Mouse (Mus musculus) ZHBTc4 (cell line): ENCODE data around the gene Defa35.
"Not testable (repeated sequence)": the region's sequence is repeated elsewhere in the genome, so short reads cannot be mapped to it uniquely, and the experiment has no call there.

Source experiments
- DNase-seq: peaks from one replicate; pipeline ENCODE4 v3.0.0-alpha.2; 2011; ENCODE audit warnings: low read depth, low spot score

Defa35 gene

DNA sequence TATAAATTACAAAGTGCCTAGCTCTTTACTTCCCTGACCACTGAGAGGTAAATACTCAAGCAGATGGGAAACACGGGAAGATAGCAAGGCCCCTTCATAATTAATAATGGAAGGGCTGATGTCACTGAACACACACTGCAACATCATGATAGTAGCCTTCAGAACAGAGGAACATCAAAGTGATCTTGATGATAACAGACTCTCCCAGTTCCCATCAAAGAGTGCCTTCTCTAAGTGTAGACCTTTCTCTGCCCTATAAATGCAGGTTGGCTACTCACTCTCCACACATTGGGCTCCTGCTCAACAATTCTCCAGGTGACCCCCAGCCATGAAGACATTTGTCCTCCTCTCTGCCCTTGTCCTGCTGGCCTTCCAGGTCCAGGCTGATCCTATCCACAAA is at the start of gene Defa35:
Defa35 (plus strand) TSS at position 301 of the 400 bp plus-strand sequence.
- not testable (repeated sequence) for DNase-seq

DNA sequence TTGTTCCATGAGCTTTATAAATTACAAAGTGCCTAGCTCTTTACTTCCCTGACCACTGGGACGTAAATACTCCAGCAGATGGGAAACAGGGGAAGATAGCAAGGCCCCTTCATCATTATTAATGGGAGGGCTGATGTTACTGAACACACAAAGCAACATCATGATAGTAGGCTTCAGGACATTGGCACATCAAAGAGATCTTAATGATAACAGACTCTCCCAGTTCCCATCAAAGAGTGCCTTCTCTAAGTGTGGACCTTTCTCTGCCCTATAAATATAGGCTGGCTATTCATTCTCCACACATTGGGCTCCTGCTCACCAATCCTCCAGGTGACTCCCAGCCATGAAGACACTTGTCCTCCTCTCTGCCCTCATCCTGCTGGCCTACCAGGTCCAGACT is 39.6 kb upstream of the Defa35 start, which contains the start of gene Defa21:
Defa21 (plus strand) TSS at position 301 of the 400 bp plus-strand sequence.
- not testable (repeated sequence) for DNase-seq

DNA sequence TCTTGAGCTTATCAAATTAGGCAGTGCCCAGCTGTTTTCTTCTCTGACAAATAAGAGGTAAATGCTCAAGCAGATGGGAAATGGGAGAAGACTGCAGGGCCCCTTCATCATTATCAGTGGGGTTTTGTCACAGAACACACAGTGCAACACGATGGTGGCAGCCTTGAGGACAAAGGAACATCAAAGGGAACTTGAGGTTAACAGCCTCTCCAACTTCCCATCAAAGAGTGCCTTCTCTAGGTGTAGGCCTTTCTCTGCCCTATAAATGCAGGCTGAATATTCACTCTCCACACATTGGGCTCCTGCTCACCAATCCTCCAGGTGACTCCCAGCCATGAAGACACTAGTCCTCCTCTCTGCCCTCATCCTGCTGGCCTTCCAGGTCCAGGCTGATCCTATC is 10.1 kb upstream of the Defa35 start, which contains the start of gene Defa23:
Defa23 (plus strand) TSS at position 301 of the 400 bp plus-strand sequence.
- DNase-seq, result not testable (repeated sequence)

DNA sequence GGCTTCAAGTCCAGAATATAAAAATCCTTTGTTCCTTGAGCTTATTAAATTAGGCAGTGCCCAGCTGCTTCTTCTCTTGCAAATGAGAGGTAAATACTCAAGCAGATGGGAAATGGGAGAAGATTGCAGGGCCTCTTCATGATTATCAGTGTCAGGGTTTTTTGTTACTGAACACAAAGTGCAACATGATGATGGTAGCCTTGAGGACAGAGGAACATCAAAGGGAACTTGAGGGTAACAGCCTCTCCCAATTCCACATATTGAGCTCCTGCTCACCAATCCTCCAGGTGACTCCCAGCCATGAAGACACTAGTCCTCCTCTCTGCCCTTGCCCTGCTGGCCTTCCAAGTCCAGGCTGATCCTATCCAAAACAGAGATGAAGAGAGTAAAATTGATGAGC is 19.3 kb downstream of the Defa35 start, which contains the start of gene Defa25:
Defa25 (plus strand) TSS at position 301 of the 400 bp plus-strand sequence.
- not testable (repeated sequence) for DNase-seq

DNA sequence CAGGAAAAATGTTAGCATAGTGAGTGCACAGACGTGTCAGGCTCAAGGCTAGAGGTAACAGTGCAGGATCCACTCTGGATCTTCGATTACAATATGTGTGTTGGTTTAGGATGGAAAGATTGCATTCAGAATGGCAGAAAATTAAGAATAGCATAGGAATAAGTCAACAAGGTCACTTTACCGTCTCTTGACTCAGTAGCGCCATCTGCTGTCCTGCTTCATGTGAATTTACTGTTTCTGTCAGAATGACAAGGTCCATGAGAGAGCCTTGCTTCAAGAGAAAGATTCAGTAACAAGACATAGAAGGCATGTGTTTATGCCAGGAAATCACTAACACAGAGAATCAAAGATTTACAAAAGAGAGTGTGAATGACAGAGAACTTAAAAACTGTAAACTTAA is 28.3 kb downstream of the Defa35 start:
- peak; percentile 86 for DNase-seq

DNA sequence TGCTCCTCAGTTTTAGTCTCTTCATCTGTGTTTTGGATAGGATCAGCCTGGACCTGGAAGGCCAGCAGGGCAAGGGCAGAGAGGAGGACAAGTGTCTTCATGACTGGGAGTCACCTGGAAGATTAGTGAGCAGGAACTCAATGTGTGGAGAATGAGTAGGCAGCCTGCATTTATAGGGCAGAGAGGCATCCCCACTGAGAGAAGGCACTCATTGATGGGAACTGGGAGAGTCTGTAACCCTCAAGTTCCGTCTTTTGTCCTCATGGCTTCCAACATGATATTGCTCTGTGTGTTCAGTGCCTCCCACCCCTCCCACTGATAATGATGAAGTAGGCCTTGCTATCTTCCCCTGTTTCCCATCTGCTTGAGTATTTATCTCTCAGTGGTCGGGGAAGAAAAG is 31.1 kb downstream of the Defa35 start, which contains the start of gene Gm14851:
Gm14851 (minus strand) TSS at position 101 of the 400 bp plus-strand sequence.
- not testable (repeated sequence) for DNase-seq
